Mouse (Mus musculus) G1E-ER4 (cell line): ENCODE data around the gene Runx2. TPM values are rescaled to one million over a fixed set of nuclear protein-coding genes. Genes with fewer than 3 reads are reported as not detected.

Experiments
- GATA1 ChIP-seq: IDR thresholded peaks from one replicate; pipeline ENCODE4 v1.8.0; 2012; ENCODE audit warnings: low read length, inconsistent platforms
- polyA plus RNA-seq: library from polyadenylated mRNA; stranded (reverse); fragments of >175 nt; gene quantifications from 2 replicates; pipeline ENCODE4 v1.2.3, GENCODE M21; 2012

Runx2 gene
- polyA plus RNA-seq, 1 experiment: not detected

DNA sequence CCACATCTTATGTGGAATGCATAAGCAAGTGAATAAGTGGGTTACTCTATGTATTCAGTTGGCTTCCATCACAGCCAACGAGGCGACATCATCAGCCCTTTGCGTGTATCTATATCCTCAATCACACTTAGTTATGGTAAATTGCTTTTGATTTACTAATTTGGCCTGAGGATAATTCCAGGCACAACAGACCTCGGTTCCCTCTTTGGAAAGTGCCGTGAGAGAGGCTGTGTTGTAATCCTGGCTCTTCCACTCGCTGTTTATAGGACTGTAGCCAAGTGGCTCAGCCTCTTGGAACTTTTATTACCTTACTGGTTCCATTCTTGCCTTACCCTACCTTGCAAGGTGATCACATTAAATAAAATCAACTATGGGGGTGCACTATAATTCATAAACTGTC lies 229.8 kb downstream of the Runx2 start:
- no peak for TF ChIP-seq GATA1

DNA sequence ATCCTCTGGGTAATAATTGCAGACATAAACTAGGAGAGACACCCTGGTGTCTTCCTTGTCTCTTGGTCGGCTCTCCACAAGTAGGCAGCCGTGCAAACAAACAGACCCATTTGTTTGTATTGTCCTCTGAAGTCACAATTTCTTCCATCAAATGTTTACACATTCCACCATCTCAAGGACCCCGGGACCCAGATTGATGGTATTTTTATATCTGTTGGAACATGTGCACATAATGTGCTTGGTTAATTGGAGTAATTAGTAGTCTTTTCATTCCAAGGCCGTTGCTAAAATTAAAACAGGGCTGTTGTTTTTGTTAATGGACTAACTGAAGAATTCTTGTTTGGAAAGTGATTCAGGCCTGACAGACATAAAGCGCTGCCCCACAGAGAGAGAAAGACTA lies 236.8 kb downstream of the Runx2 start:
- no peak for TF ChIP-seq GATA1

DNA sequence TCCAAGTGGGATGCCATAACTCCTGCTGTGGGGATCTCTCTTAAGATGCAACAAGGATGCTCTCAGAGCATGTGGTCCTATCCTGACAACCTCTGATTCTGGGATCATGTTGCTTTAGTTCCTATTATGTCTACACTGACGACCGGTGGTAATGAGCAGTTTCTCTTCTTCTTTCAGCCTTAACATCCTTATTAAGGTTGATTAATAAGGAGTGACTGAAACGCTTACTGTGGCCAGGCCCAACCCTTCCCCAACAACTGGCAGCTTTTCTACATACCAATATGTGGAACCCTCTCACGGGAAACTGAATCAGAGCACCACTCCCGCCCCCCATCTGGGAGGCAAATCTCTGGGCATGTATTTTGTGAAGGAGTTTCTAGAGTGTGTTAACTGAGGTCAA lies 243.7 kb downstream of the Runx2 start:
- no peak for TF ChIP-seq GATA1

DNA sequence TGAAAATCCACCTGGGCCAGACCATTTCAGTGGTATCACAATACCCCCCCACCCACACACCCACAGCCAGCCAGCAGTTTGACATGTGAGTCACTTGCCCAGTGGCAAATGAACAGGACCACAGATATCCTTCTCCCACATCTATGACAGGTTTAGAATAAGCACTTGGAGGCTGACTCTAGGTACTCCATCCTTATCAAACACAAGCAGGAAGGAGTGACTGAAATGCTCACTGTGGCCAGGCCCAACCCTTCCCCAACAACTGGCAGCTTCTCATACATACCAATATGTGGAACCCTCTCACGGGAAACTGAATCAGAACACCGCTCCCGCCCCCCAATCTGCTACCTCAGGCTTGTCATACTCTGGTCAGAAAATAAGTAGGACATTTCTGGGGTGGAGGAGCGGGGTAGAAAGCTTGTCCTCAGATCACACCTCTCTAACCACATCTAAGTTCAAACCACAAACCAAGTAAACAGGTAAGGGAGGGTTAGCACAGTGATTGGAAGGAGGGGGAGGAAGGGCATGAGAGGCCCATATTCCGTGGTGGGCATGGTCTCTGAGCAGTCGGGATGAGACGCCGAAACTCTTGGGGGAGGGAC lies 245.5 kb downstream of the Runx2 start:
- TF ChIP-seq GATA1: no peak

DNA sequence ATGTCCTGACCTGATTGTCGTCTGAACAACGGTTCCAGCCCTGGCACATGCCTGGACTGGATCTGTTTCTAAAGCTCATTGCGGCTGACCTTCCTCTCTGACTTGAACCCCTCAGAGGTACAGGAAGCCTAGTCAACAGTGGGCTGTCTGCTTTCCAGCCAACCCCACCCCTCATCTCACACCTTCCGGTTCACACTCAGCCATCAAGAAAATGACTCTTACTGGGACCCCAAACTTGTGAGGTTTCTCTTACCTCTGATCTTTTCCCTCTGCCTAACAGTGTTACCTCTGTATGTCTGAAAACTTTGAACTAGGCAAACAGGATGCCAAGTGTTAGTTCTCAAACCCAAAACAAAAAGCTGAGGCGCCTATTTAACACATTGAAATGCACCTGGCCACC lies 247.6 kb downstream of the Runx2 start:
- no peak for TF ChIP-seq GATA1

DNA sequence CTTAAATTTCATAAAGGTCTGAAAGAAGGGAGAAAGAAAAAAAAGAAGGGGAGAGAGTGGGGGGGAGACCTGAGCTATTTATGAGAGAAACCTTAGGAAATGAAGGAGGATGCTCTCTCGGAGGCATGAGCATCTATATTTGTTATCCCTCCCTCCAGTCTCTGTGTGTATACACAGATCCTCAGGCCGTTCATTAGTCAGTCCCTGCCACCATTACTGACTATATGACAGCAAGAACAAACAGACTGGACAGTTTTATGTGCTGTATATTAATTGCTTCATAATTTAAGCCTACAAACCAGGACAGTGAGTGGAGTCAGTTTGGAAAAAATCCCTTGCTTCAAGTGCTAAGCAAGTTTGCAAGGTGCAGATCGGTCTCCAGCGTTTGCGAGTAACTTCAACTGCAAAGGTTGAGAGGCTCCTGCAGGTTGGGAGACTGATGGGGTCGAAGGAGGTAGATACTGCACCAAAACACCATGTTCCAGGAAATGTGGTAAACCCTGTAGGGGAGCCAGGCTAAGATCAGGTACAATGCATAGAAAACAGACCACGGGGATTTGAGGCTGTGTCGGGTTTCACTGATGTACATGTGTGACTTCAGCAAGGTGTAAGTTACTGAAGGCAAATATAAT lies 248.6 kb downstream of the Runx2 start:
- TF ChIP-seq GATA1: no peak

DNA sequence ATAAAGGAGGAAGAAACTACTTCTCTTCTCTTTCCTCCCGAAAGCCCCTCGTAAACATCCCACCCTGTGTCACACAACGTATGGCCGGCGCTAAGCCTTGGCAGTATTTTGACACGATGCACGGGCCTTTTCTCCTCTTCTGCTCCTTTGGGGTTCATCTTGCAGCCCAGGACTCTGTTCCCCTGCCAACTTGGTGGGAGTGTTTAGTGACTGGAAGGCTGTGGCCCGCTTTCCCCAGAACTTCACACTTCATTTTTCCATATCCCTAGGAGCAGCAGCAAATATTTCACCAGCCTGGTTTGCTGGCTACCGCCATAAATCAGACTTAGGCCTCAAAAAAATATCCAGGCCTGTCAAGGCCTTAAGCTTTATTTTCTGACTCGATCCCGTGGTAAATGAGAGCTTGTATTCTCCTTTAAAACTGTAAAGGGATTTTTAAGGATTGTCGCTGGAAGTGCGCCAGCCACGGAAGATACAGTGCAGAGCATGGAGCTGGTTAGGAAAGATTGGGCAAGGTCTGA lies 249.2 kb downstream of the Runx2 start:
- no peak for TF ChIP-seq GATA1

DNA sequence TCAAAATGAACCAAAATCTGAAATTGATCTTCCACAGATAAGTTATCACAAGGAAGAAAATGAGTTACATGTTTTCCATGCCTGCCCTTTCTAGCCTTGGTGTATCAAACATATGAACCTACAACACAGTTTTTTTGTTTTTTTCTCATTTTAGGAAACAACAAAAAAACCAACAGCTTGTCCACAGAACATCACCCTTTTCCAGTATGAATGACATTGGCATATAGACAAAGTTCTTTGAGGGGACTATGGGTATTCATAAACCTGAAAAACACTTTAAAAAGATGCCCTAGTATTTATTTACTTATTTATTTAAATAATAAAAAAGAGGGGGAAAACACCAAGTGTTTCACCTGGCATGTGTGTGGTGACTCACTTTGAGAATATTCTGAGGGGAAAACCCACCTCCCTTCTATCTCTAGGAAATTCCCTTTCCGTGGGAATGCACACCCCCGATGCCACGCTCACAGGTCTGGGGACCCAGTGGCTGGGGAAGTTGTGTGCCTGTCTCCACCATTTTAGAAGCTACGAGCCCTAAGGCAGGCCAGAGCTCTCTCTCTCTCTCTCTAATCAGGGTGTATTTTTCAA lies 249.9 kb downstream of the Runx2 start:
- TF ChIP-seq GATA1: no peak

DNA sequence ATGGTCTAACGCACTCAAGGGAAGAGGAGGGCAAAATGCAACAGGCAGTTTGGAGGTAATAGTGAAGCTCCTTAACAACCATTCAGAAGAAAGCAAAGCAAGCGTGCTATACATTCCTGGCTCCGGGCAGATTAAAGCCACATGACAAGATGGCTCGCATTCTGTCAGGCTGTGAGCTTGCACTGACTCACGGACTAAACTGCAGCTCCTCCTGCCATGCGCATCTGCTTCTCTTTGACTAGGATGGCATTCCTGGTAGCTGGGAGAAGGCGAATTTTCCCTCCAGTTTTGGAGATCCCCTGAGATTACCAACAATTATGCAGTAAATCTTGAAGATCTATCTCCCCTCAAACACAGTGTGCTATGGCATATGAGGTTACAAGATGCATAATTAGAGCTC lies 254.6 kb downstream of the Runx2 start:
- TF ChIP-seq GATA1: no peak

DNA sequence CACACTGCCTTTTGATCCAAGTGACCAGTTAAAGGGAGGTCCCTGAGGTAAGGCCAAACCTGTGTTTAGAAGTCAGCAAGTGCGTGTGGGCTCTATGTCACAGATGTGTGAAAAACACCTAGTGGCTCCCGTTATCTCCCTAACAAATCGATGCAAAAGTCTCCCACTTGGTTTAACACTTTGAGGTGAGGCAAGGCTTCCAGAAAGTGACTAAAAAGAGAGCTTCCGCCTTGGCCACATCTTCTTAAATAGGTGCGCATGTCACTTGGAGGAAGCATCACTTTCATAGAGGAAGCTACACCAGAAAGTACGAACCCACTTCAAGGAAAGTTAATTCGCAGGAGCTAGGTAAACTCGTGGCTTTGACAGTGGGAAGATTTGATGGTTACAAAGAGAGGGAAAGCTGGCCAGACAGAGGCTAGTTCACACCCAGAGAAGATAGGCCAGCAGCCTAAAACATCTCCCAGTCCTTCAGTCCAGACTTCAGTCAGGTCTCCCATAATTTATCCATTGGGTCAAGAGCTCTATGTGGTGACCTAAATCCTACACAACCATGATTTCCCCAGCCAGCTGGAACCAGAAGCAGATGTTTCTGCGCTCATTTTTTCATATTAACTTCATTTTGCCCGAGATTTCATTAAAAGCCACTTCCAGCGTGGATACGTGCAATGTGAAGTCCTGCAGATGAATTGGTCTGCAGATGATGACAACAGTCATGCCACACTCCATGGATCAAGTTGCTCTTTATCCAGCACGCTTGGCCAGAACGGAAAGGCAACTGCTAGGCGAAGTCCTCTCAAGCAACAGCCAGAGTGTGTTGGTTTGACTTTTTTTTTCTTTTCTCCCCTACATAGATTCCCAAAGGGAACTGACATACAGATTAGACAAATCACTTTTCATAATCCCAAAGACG lies 257.1 kb downstream of the Runx2 start:
- no peak for TF ChIP-seq GATA1

DNA sequence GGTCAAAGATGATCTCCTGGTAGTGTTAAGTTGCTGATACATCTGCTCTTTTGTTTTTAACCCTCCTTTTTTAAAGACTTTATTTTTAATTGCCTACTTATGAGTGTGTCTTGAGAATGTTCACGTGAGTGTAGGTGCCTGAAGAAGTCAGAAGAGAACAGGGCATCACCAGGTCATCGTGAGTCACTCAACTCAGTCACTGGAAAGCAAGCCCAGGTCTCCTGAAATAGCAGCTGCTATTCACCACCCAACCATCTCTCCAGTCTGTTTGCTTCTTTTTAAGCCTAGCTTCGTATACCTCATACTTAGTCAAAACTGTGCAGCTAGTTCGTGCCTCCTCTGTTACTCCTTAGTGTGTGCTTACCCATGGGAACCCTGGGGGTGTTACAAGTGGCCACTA lies 259.7 kb downstream of the Runx2 start:
- no peak for TF ChIP-seq GATA1

DNA sequence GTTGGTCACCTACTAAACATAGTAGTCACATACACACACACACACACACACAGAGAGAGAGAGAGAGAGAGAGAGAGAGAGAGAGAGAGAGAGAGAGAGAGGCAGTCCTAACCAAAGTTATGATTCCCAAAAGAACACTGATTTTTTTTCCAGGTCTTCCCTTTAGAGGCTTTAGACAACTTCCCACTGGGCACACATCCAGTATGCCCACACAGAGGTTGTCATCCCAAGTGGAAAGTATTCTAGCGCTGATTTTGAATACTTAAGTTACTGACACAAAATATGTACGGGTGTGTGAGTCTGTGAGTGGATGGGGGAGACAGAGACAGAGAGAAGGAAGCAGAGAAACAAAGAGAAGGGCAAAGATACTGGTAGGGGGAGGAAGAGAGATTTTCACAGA lies 265.0 kb downstream of the Runx2 start:
- no peak for TF ChIP-seq GATA1

DNA sequence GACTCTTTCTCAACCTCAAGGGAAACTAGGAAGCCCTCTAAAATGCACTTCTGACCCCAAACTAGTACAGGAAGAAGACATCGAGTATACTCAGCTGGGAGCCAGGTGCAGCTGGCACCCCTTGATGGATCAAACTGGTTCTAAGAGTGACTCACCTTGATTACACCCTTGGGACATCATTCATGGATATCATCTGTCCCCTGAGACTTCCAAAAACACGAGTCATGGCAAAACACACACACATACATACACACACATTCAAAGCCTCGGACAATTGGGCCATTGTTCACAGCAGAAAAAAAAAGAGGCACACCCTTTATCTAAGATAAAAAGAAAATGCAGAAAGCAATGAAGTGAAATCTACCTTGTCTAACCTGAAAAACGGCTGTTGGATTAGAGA lies 266.7 kb downstream of the Runx2 start:
- no peak for TF ChIP-seq GATA1

DNA sequence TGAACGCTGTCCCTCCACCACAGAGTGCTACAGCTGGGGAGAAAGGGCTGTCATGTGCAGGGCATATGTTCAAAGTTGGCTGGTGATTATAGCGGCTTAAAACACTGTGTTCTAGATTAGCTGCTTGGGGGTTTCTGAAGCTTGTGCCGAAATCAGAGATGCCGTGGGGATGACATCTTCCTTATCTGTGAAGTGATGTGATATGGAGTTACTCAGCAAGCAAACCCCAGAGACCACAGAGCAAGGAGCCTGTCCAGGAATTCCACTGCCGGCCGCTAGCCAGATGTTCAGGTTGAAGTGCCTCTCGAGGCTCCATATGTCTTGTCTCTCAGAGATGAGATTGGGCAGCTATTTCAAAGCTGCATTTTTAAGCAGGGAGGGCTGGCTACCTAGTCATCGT lies 267.8 kb downstream of the Runx2 start:
- no peak for TF ChIP-seq GATA1

DNA sequence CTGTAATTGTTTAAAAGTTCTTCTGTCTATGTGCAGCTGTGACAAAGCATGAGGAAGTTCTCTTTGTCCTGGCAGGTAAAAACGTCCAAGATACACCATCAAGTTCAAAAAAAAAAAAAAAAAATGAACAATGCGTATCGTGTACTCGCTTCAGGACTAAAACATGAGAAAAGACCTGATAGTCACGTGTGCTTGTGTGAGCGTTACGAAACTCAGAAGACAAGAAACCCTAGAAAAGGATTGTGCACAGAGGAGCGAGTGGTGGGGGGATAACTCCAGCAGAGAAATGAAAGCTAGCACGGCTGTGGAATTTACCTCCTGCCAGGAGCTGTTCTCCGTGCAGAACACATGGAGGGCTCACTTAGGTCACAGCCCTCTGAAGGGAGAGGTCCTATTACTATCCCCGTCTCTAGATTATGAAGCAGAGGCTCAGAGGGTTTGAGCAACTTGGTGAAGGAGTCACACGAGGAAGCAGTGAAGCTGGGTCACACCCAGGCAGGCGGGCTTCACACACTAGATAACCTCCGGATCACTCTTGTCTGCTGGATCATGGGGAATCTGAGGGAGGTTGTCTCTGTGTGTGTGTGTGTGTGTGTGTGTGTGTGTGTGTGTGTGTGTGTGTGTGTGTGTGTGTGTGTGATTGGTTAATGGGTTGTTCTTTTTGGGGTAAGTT lies 269.3 kb downstream of the Runx2 start:
- no peak for TF ChIP-seq GATA1

DNA sequence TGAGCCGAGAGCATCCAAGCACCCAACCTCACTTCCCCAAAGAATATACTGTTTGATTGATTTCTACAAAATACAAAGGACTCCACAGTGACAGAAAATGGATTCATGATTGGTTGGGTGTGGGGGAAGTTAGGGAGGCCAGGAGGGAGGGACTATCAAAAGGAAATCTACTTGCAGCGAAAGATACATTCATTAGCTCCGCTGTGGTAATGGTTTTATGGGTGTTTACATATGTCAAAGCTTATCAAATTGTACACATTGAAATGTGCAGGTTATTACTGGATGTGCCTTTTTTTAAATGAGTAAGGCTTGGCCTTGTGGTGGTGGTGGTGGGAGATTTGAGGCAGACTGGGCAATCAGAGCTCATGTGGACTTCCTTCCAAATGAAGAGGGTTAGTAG lies 271.9 kb downstream of the Runx2 start:
- TF ChIP-seq GATA1: no peak

DNA sequence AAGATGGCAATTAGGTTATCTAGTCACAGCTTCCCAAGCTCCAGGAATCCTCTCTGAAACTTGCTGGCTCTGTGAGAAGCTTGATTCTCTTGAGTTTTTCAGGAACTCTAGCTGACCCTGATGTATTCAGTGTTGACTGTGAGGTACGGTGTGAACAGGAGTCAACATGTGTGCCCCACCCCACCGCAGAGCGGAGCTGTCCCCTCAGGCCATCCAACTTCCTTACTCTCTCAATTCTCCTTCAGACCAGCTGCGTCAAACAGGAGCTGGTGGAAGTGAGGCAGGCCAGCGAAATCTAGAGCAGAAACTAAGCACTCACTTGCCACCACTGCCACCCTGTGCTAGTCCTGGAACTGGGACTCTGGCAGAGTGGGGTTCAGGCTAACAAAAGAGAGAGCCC lies 273.9 kb downstream of the Runx2 start:
- TF ChIP-seq GATA1: no peak
